Comparison of ENCODE assay signal across 8 mouse cellular contexts in genomic region chr1:91413898-91414594, GRCm38 (mm10). TPM values are rescaled to one million over a fixed set of nuclear protein-coding genes. Genes with fewer than 3 reads are reported as not detected.
A peak's percentile ranks its signal among the peaks of the same experiment; 100 is the strongest.
DNase-seq lines count a peak whose midpoint lies in the region; ATAC-seq and TF ChIP-seq lines count a peak whose summit lies in the region.

Gene Hes6 (minus strand): TSS chr1:91414038.

- DNase-seq in 416B (ENCODE audit: low read depth): peak; percentile 91
- DNase-seq in adrenal gland, postnatal 14 days: peak; percentile 87
- peak; percentile 19 for DNase-seq in liver, embryonic 13.5 days
- DNase-seq in natural killer cell, adult 2 months (ENCODE audit: low spot score in 2 of 2): peak; percentile 30 to 38
- peak; percentile 82 for DNase-seq in stomach, postnatal 0 days (ENCODE audit: low spot score)

- peak; percentile 24; the same call in 1 of the 2 replicates for TF ChIP-seq CTCF in stomach, postnatal 0 days (IDR thresholded peaks at IDR 0.05; ENCODE audit: low read depth)

- H3K27ac ChIP-seq in embryonic facial prominence, embryonic 12.5 days: peak within 1 kb of the TSS; percentile 92
- H3K27ac ChIP-seq in heart, embryonic 12.5 days (ENCODE audit: poor library complexity, severe bottlenecking): peak within 1 kb of the TSS; percentile 94
- peak within 1 kb of the TSS; percentile 93 for H3K27ac ChIP-seq in kidney, embryonic 16.5 days (ENCODE audit: low read length)
- peak within 1 kb of the TSS; percentile 62 for H3K27ac ChIP-seq in liver, embryonic 13.5 days
- H3K27ac ChIP-seq in stomach, postnatal 0 days (replicated peaks): peak within 1 kb of the TSS; percentile 84

- TF ChIP-seq EP300 in stomach, postnatal 0 days (optimal IDR thresholded peaks at IDR 0.05): no peak

- ATAC-seq in embryonic facial prominence, embryonic 12.5 days (ENCODE audit: insufficient number of reproducible peaks, insufficient read depth, low FRiP score, low TSS enrichment): peak; percentile 54
- peak; percentile 52 for ATAC-seq in heart, embryonic 12.5 days (ENCODE audit: insufficient number of reproducible peaks, low FRiP score)
- ATAC-seq in kidney, embryonic 16.5 days (ENCODE audit: low FRiP score, low TSS enrichment): peak; percentile 49
- ATAC-seq in liver, embryonic 13.5 days (ENCODE audit: low read depth): no peak
- peak; percentile 55 for ATAC-seq in stomach, postnatal 0 days (ENCODE audit: low FRiP score, low TSS enrichment)

- H3K4me1 ChIP-seq in embryonic facial prominence, embryonic 12.5 days: peaks cover 22% of the 10 kb centered on the region
- peaks cover 32% of the 10 kb centered on the region for H3K4me1 ChIP-seq in heart, embryonic 12.5 days (replicated peaks)
- H3K4me1 ChIP-seq in kidney, embryonic 16.5 days (ENCODE audit: insufficient read depth, low read length): peaks cover 33% of the 10 kb centered on the region
- H3K4me1 ChIP-seq in liver, embryonic 13.5 days (replicated peaks): peaks cover 31% of the 10 kb centered on the region
- H3K4me1 ChIP-seq in stomach, postnatal 0 days (replicated peaks; ENCODE audit: control insufficient read depth, insufficient read depth): peaks cover 11% of the 10 kb centered on the region

- peak within 1 kb of the TSS; percentile 95 for H3K4me2 ChIP-seq in embryonic facial prominence, embryonic 12.5 days (replicated peaks)
- H3K4me2 ChIP-seq in heart, embryonic 12.5 days: peak within 1 kb of the TSS; percentile 97
- peak within 1 kb of the TSS; percentile 99 for H3K4me2 ChIP-seq in kidney, embryonic 16.5 days (replicated peaks; ENCODE audit: low read depth, low read length)
- peak within 1 kb of the TSS; percentile 99 for H3K4me2 ChIP-seq in liver, embryonic 13.5 days
- peak within 1 kb of the TSS; percentile 98 for H3K4me2 ChIP-seq in stomach, postnatal 0 days (replicated peaks; ENCODE audit: low read depth)

- 0 out of 2 replicates have a peak, but pooled peaks cover 5% of the 10 kb centered on the region for H3K27me3 ChIP-seq in embryonic facial prominence, embryonic 12.5 days
- H3K27me3 ChIP-seq in heart, embryonic 12.5 days (replicated peaks): no peaks in the 10 kb centered on the region
- no peaks in the 10 kb centered on the region for H3K27me3 ChIP-seq in kidney, embryonic 16.5 days (ENCODE audit: insufficient read depth, low read length)
- H3K27me3 ChIP-seq in liver, embryonic 13.5 days: peaks cover 21% of the 10 kb centered on the region
- H3K27me3 ChIP-seq in stomach, postnatal 0 days (ENCODE audit: control insufficient read depth, insufficient read depth, low read length): no peaks in the 10 kb centered on the region

- H3K4me3 ChIP-seq in embryonic facial prominence, embryonic 12.5 days: peak within 1 kb of the TSS; percentile 61
- peak within 1 kb of the TSS; percentile 81 for H3K4me3 ChIP-seq in heart, embryonic 12.5 days
- H3K4me3 ChIP-seq in kidney, embryonic 16.5 days (ENCODE audit: low read length): peak within 1 kb of the TSS; percentile 78
- H3K4me3 ChIP-seq in liver, embryonic 13.5 days (replicated peaks): peak within 1 kb of the TSS; percentile 80
- peak within 1 kb of the TSS; percentile 79 for H3K4me3 ChIP-seq in stomach, postnatal 0 days (ENCODE audit: low read depth, low read length)

- no peaks in the 10 kb centered on the region for H3K9me3 ChIP-seq in embryonic facial prominence, embryonic 12.5 days
- no peaks in the 10 kb centered on the region for H3K9me3 ChIP-seq in heart, embryonic 12.5 days (replicated peaks)
- H3K9me3 ChIP-seq in kidney, embryonic 16.5 days (ENCODE audit: low read length): no peaks in the 10 kb centered on the region
- no peaks in the 10 kb centered on the region for H3K9me3 ChIP-seq in liver, embryonic 13.5 days (replicated peaks)
- H3K9me3 ChIP-seq in stomach, postnatal 0 days (ENCODE audit: control insufficient read depth, low read length): no peaks in the 10 kb centered on the region

- no peaks in the 10 kb centered on the region for H3K36me3 ChIP-seq in embryonic facial prominence, embryonic 12.5 days
- H3K36me3 ChIP-seq in heart, embryonic 12.5 days: peaks cover 23% of the 10 kb centered on the region
- H3K36me3 ChIP-seq in kidney, embryonic 16.5 days (ENCODE audit: insufficient read depth, low read length): no peaks in the 10 kb centered on the region
- peaks cover 8% of the 10 kb centered on the region; the same call in 1 of the 2 replicates for H3K36me3 ChIP-seq in liver, embryonic 13.5 days
- H3K36me3 ChIP-seq in stomach, postnatal 0 days (ENCODE audit: control insufficient read depth, insufficient read depth, low read length): peaks cover 3% of the 10 kb centered on the region

- H3K9ac ChIP-seq in embryonic facial prominence, embryonic 12.5 days: peak within 1 kb of the TSS; percentile 72
- H3K9ac ChIP-seq in heart, embryonic 12.5 days: peak within 1 kb of the TSS; percentile 88
- H3K9ac ChIP-seq in kidney, embryonic 16.5 days (replicated peaks; ENCODE audit: low read length): peak within 1 kb of the TSS; percentile 88
- H3K9ac ChIP-seq in liver, embryonic 13.5 days: peak within 1 kb of the TSS; percentile 84
- H3K9ac ChIP-seq in stomach, postnatal 0 days (ENCODE audit: low read length): peak within 1 kb of the TSS; percentile 84

- WGBS in embryonic facial prominence, embryonic 12.5 days: under 1% methylated on average over 29 of the region's 39 CpGs
- under 1% methylated on average over 34 of the region's 39 CpGs for WGBS in heart, embryonic 12.5 days
- WGBS in kidney, embryonic 16.5 days: under 1% methylated on average over 39 of the region's 39 CpGs
- 1% methylated on average over 39 of the region's 39 CpGs for WGBS in liver, embryonic 13.5 days (ENCODE audit: insufficient replicate concordance)
- 1% methylated on average over 35 of the region's 39 CpGs for WGBS in stomach, postnatal 0 days

RNA-seq across cellular contexts. Expression of gene Hes6, which starts in this region (rescaled TPM):
- total RNA-seq in adrenal gland, postnatal 14 days (2021): 182 and 223 TPM in 2 replicates
- 134 and 139 TPM in 2 replicates for polyA plus RNA-seq in embryonic facial prominence, embryonic 12.5 days (2016; fragmentation: Nextera tagmentation; extraction: Ambion mirVana)
- polyA plus RNA-seq in heart, embryonic 12.5 days (2016; fragmentation: Nextera tagmentation; extraction: Ambion mirVana): 63.6 and 65.4 TPM in 2 replicates
- 69.0 and 72.2 TPM in 2 replicates for polyA plus RNA-seq in kidney, embryonic 16.5 days (2015; fragmentation: Nextera tagmentation; extraction: Ambion mirVana)
- 21.9 and 22.5 TPM in 2 replicates for polyA plus RNA-seq in liver, embryonic 13.5 days (2015; fragmentation: Nextera tagmentation; extraction: Ambion mirVana)
- polyA plus RNA-seq in stomach, postnatal 0 days (2015; fragmentation: Nextera tagmentation; extraction: Ambion mirVana): 40.7 and 43.1 TPM in 2 replicates

Comparison
In these comparisons a context has a peak if more than half of its experiments do, and no peak if none do; other contexts are left out.
1. DNase-seq: peak in every context shown above with its lines; median percentile 91 in 416B; 87 in adrenal gland, postnatal 14 days; 82 in stomach, postnatal 0 days; 34 in natural killer cell, adult 2 months; 19 in liver, embryonic 13.5 days.